Mouse (Mus musculus): Measurements from ENCODE around the gene Gm10491.

DNA sequence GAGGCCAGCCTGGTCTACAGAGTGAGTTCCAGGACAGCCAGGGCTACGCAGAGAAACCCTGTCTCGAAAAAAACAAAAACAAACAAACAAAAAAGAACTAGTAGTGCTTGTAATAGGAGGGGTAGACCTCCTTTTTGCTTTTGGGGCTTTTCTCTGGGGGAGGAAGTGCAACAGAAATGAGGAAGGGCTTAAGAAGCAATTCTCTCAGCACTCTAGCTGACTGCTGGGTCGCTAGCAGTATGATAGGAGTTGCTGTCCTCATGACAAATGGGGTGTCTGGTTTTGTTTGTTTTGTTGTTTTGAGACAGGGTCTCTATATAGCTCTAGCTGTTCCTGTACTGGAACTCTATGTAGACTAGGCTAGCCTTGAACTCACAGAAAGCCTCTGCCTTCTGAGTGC, 43.1 kb downstream of the Gm10491 start:
- no peak for TF ChIP-seq CTCF (IDR thresholded peaks at IDR 0.05; ENCODE audit: low read depth)
- TF ChIP-seq EP300 (IDR thresholded peaks at IDR 0.05; ENCODE audit: low read depth): no peak
